In genomic region chr3:101216711-101217110, GRCm38 (mm10) we compare ENCODE assay signal across 16 mouse cellular contexts.
"Had no signal": no experiment of that assay in that cellular context is flagged by ENCODE, and none has a peak within 500 bp of the region (broad histone marks: within the 10 kb centered on the region; RNA-seq: fewer than 3 reads in every experiment).

No protein-coding gene starts in this region.

- H3K9ac ChIP-seq: neural tube, embryonic 13.5 days; neural tube, embryonic 15.5 days; stomach, embryonic 15.5 days had no signal

- H3K27ac ChIP-seq: neural tube, embryonic 13.5 days; neural tube, embryonic 15.5 days; stomach, embryonic 15.5 days; stomach, postnatal 0 days had no signal

- H3K9me3 ChIP-seq: neural tube, embryonic 13.5 days; neural tube, embryonic 15.5 days; stomach, embryonic 15.5 days had no signal

- H3K27me3 ChIP-seq: neural tube, embryonic 13.5 days; neural tube, embryonic 15.5 days; stomach, embryonic 15.5 days had no signal

- DNase-seq: retina, postnatal 1 day; right cerebral cortex, adult 18-20 months; right cerebral cortex, postnatal 14 days; right cerebral cortex, postnatal 25 days; right cerebral cortex, postnatal 4 days; spleen, adult 18-20 months; thymus, adult 18-20 months; thymus, adult 2 months; thymus, postnatal 14 days; thymus, postnatal 25 days; thymus, postnatal 36 days; thymus, postnatal 4 days had no signal

- H3K4me2 ChIP-seq: neural tube, embryonic 13.5 days; neural tube, embryonic 15.5 days; stomach, embryonic 15.5 days had no signal

- H3K4me3 ChIP-seq: neural tube, embryonic 13.5 days; neural tube, embryonic 15.5 days; stomach, embryonic 15.5 days had no signal

- H3K36me3 ChIP-seq: neural tube, embryonic 13.5 days; neural tube, embryonic 15.5 days; stomach, embryonic 15.5 days had no signal
